Mouse (Mus musculus): ENCODE results near the gene Ttll5.

Gene Ttll5

GRCm38 (mm10) chr12:85824438-85825264 is at the start of gene Ttll5, which contains the start of gene Erg28:
TSS of gene Ttll5 (plus strand) at chr12:85824659.
TSS of gene Erg28 (minus strand) at chr12:85824550.
- peak; percentile 92 to 93 for DNase-seq (ENCODE audit: low spot score in 2 of 2)

- DNase-seq (ENCODE audit: low spot score in 2 of 2), result no peak
Observed at GRCm38 (mm10) chr12:85778962-85779361, 45.5 kb upstream of the Ttll5 start.

- DNase-seq (ENCODE audit: low spot score in 2 of 2), result no peak
Observed at GRCm38 (mm10) chr12:85779707-85780106, 44.8 kb upstream of the Ttll5 start.

- no peak for DNase-seq (ENCODE audit: low spot score in 2 of 2)
Observed at GRCm38 (mm10) chr12:85781606-85782005, 42.9 kb upstream of the Ttll5 start.

GRCm38 (mm10) chr12:85784916-85785815 is 39.3 kb upstream of the Ttll5 start:
- DNase-seq (ENCODE audit: low spot score in 2 of 2), result no peak

GRCm38 (mm10) chr12:85792158-85792557 is 32.3 kb upstream of the Ttll5 start:
- no peak for DNase-seq (ENCODE audit: low spot score in 2 of 2)

GRCm38 (mm10) chr12:85792821-85793346 is 31.6 kb upstream of the Ttll5 start:
- DNase-seq (ENCODE audit: low spot score in 2 of 2), result peak in 1 of 2 experiments; percentile 31

- no peak for DNase-seq (ENCODE audit: low spot score in 2 of 2)
Observed at GRCm38 (mm10) chr12:85794094-85794493, 30.4 kb upstream of the Ttll5 start.

- no peak for DNase-seq (ENCODE audit: low spot score in 2 of 2)
Observed at GRCm38 (mm10) chr12:85795551-85795950, 28.9 kb upstream of the Ttll5 start.

GRCm38 (mm10) chr12:85800031-85800430 is 24.4 kb upstream of the Ttll5 start:
- no peak for DNase-seq (ENCODE audit: low spot score in 2 of 2)

- no peak for DNase-seq (ENCODE audit: low spot score in 2 of 2)
Observed at GRCm38 (mm10) chr12:85809726-85810125, 14.7 kb upstream of the Ttll5 start.

GRCm38 (mm10) chr12:85810959-85811358 is 13.5 kb upstream of the Ttll5 start:
- DNase-seq (ENCODE audit: low spot score in 2 of 2), result peak in 1 of 2 experiments; percentile 22

- DNase-seq (ENCODE audit: low spot score in 2 of 2), result peak in 1 of 2 experiments; percentile 50
Observed at GRCm38 (mm10) chr12:85811676-85812075, 12.8 kb upstream of the Ttll5 start.

- DNase-seq (ENCODE audit: low spot score in 2 of 2), result peak in 1 of 2 experiments; percentile 9
Observed at GRCm38 (mm10) chr12:85813599-85813998, 10.9 kb upstream of the Ttll5 start.

- peak in 1 of 2 experiments; percentile 55 for DNase-seq (ENCODE audit: low spot score in 2 of 2)
Observed at GRCm38 (mm10) chr12:85822051-85822450, 2.4 kb upstream of the Ttll5 start.

GRCm38 (mm10) chr12:85825361-85825760 is 902 bp downstream of the Ttll5 start:
- DNase-seq (ENCODE audit: low spot score in 2 of 2), result no peak

- DNase-seq (ENCODE audit: low spot score in 2 of 2), result no peak
Observed at GRCm38 (mm10) chr12:85825822-85826221, 1.4 kb downstream of the Ttll5 start.

- no peak for DNase-seq (ENCODE audit: low spot score in 2 of 2)
Observed at GRCm38 (mm10) chr12:85828856-85829255, 4.4 kb downstream of the Ttll5 start.

GRCm38 (mm10) chr12:85829866-85830265 is 5.4 kb downstream of the Ttll5 start:
- no peak for DNase-seq (ENCODE audit: low spot score in 2 of 2)

- DNase-seq (ENCODE audit: low spot score in 2 of 2), result no peak
Observed at GRCm38 (mm10) chr12:85830691-85831090, 6.2 kb downstream of the Ttll5 start.

- no peak for DNase-seq (ENCODE audit: low spot score in 2 of 2)
Observed at GRCm38 (mm10) chr12:85834543-85834942, 10.1 kb downstream of the Ttll5 start.

GRCm38 (mm10) chr12:85837765-85838164 is 13.3 kb downstream of the Ttll5 start:
- DNase-seq (ENCODE audit: low spot score in 2 of 2), result no peak

Data from urinary bladder, postnatal 4 days (tissue).